Mouse (Mus musculus) embryonic facial prominence, embryonic 13.5 days (tissue): ENCODE data around the gene Msrb1. TPM values are rescaled to one million over a fixed set of nuclear protein-coding genes. Genes with fewer than 3 reads are reported as not detected.
"Not testable (repeated sequence)": the region's sequence is repeated elsewhere in the genome, so short reads cannot be mapped to it uniquely, and the experiment has no call there.

ENCODE experiments used
- ATAC-seq: fragments of 200-750 bp; cut with Nextera tagmentation; 2 replicates; pipeline ENCODE4 v1.8.0; 2017; ENCODE audit warnings: low read depth; ENCODE audit not compliant: insufficient number of reproducible peaks, insufficient read depth, low FRiP score, low TSS enrichment
- H3K27ac ChIP-seq: fragments of 300-500 bp; sonication (generic); 2 replicates; pipeline ENCODE4 v1.5.1; 2015; ENCODE audit warnings: moderate library complexity, mild to moderate bottlenecking, inconsistent platforms
- H3K27me3 ChIP-seq: fragments of 300-500 bp; sonication (generic); 2 replicates; pipeline ENCODE4 v1.6.1; 2015; ENCODE audit warnings: mild to moderate bottlenecking, inconsistent platforms
- H3K36me3 ChIP-seq: fragments of 300-500 bp; sonication (generic); 2 replicates; pipeline ENCODE4 v1.6.1; 2015; ENCODE audit warnings: mild to moderate bottlenecking, inconsistent platforms
- H3K4me1 ChIP-seq: fragments of 300-500 bp; sonication (generic); 2 replicates; pipeline ENCODE4 v1.6.1; 2015; ENCODE audit warnings: inconsistent platforms
- H3K4me2 ChIP-seq: fragments of 300-500 bp; sonication (generic); 2 replicates; pipeline ENCODE4 v1.6.1; 2015; ENCODE audit warnings: moderate library complexity, mild to moderate bottlenecking, inconsistent platforms
- H3K4me3 ChIP-seq: fragments of 300-500 bp; sonication (generic); 2 replicates; pipeline ENCODE4 v1.5.1; 2015; ENCODE audit warnings: mild to moderate bottlenecking, inconsistent platforms
- H3K9ac ChIP-seq: fragments of 300-500 bp; sonication (generic); 2 replicates; pipeline ENCODE4 v1.6.1; 2015; ENCODE audit warnings: mild to moderate bottlenecking, inconsistent platforms
- H3K9me3 ChIP-seq: fragments of 300-500 bp; sonication (generic); 2 replicates; pipeline ENCODE4 v1.6.1; 2016; ENCODE audit warnings: inconsistent platforms
- WGBS: fragments of 180-500 bp; shearing (Covaris S2); methylation state at CpG from one replicate; pipeline ENCODE4 v1.1.7; 2015; ENCODE audit warnings: mixed read lengths; 5-methylcytosine and 5-hydroxymethylcytosine counted together
- polyA plus RNA-seq: library from polyadenylated mRNA; unstranded; fragments of >200 nt; fragmentation: Nextera tagmentation; extraction: Ambion mirVana; gene quantifications from 2 replicates; pipeline ENCODE4 v1.2.1, GENCODE M21; 2015

Msrb1 gene
- polyA plus RNA-seq, 1 experiment from 2014 or later: 27.9 TPM

DNA sequence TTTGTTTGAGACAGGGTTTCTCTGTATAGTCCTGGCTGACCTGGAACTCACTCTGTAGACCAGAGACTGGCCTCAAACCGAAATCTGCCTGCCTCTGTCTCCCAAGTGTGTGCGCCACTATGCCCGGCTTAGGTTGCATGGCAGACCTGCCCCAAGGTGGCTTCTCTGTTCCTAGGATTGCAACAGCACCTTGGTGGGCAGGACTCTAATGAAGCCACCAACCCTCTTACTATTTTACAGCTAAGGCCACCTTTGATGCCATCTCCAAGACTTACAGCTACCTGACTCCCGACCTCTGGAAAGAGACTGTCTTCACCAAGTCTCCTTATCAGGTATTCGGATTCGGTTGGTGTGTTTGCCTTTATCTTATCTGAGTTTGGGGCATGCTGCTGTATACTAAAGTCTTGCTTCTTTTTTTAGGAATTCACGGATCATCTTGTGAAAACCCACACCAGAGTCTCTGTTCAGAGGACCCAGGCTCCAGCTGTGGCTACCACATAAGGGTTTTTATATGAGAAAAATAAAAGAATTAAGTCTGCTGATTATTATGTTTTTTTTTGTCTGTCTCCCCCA lies 15.0 kb upstream of the Msrb1 start:
- H3K9me3 ChIP-seq, H3K27me3 ChIP-seq, H3K27ac ChIP-seq, ATAC-seq: not testable (repeated sequence)
- H3K4me1 ChIP-seq: peaks cover 32% of the 10 kb centered on the region
- 66% methylated on average over 7 of the region's 7 CpGs for WGBS
- H3K9ac ChIP-seq: peak overlapping the region; percentile 73
- H3K36me3 ChIP-seq: peaks cover 37% of the 10 kb centered on the region
- H3K4me2 ChIP-seq: peak overlapping the region; percentile 89
- H3K4me3 ChIP-seq: peak overlapping the region; percentile 91

DNA sequence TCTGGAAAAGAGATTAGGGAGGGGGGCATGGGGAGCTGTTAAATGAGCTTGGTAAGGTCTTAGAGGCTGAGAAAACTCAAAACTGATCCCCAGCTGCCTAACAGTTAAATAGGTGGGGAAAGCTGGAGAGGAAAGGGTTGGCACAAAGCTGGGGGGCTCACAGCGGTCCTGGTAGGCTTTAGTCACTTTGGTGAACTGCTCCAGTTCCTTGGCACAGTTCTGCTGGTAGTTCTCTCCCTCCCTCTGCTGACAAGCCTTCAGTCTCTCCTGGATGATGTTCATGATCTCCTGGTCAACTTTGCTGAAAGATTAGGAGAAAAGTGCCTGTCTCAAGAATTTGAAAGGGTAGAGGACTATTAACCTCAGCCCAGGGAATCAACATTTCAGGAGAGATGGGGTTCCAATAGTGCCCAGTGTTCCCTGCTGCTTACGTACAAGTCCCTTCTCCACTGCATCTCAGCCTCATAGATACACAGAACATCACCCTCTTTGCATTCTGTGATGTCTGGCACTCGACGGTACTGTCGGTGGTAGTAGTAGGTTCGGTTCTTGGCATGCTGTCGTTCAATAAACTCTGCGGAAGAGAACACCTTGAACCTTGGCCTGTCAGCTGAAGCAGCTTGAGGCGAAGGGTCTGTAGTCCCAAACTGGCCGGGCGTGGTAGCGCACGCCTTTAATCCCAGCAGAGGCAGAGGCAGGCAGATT lies 14.1 kb upstream of the Msrb1 start:
- peak overlapping the region; percentile 91 for H3K4me3 ChIP-seq
- peaks cover 32% of the 10 kb centered on the region for H3K4me1 ChIP-seq
- H3K27me3 ChIP-seq: no peaks in the 10 kb centered on the region
- peaks cover 28% of the 10 kb centered on the region for H3K36me3 ChIP-seq
- ATAC-seq: no peak
- H3K9ac ChIP-seq: peak overlapping the region; percentile 54
- H3K4me2 ChIP-seq: peak overlapping the region; percentile 89
- H3K9me3 ChIP-seq: no peaks in the 10 kb centered on the region
- 37% methylated on average over 13 of the region's 13 CpGs for WGBS
- H3K27ac ChIP-seq: peak overlapping the region; percentile 33; the same call in 1 of the 2 replicates

DNA sequence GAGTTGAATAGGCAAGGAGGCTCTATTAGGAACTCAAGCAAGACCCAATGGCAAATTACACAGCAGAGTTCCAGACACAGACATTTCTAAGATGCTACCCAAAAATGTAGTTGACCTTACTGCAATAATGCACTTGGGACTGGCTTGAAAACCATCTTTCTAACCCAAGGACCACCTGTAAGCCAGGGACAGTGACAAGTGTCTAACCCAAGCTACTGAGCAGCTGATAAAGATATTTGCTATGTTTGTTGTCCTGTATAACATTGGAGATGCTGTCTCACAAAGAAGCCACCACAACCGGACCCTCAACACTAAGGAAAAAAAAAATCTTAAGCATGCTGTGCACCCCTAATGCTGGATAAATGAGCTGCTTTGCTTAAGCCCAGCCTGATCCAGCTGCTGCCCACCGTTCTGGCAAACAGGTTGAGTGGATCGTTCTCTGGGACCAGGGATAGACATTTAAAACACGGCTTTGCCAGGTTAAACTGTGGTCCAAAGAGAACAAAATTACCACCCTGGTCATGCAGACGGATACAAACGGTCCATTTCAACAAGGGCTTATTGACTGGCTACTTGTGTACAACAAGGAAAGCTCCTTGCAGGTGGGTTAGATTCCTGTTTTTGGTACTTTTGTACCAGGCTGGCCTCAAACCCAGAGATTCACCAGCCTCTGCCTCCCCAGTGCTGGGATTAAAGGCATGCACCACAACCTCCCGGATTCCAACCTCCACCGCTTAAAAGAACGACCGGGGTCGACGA lies 13.1 kb upstream of the Msrb1 start:
- peaks cover 32% of the 10 kb centered on the region for H3K4me1 ChIP-seq
- peak overlapping the region; percentile 83 for H3K4me3 ChIP-seq
- H3K9me3 ChIP-seq: no peaks in the 10 kb centered on the region
- peaks cover 20% of the 10 kb centered on the region for H3K36me3 ChIP-seq
- WGBS: 3% methylated on average over 12 of the region's 12 CpGs
- peak overlapping the region; percentile 85 for H3K27ac ChIP-seq
- no peaks in the 10 kb centered on the region for H3K27me3 ChIP-seq
- peak overlapping the region; percentile 89 for H3K4me2 ChIP-seq
- peak overlapping the region; percentile 97 for H3K9ac ChIP-seq
- ATAC-seq: no peak

DNA sequence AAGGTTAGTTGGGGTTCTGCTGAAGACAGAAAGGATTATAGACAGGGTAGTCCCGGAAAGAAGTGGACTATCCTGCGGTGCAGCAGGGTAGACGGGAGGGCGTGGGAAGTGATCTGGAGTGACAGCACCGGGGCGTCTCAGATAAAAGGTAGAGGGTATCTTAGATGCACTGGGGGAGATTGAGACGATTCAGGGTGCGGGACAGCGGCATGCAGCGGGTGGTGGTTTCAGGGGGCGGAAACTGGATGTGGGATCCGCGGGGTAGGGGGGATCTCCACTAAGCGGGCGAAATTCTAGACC lies 12.6 kb upstream of the Msrb1 start:
- peak overlapping the region; percentile 85 for H3K27ac ChIP-seq
- H3K4me3 ChIP-seq: peak overlapping the region; percentile 83
- H3K9me3 ChIP-seq: no peaks in the 10 kb centered on the region
- H3K4me2 ChIP-seq: peak overlapping the region; percentile 89
- ATAC-seq: no peak
- H3K4me1 ChIP-seq: peaks cover 28% of the 10 kb centered on the region
- WGBS: under 1% methylated on average over 15 of the region's 15 CpGs
- peaks cover 16% of the 10 kb centered on the region for H3K36me3 ChIP-seq
- peak overlapping the region; percentile 97 for H3K9ac ChIP-seq
- H3K27me3 ChIP-seq: no peaks in the 10 kb centered on the region

DNA sequence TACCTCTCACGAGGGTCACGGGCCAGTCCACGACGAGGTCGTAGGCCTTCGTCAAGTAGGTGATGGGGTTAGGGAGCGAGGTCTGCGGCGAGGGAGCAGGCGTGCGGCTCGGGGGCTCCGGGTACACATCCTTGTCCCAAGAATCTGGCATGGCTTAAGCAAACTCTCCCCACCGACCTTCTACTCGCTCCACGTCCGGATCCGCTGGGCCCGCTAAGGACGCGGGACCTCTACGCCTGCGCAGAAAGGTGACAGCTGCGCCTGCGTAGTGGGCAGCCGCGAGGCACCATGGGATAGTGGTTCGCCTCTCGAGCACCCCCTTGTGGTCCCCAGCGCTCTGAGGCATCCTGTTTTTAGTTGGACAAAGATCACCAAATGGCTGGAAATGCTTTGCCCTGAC lies 12.3 kb upstream of the Msrb1 start, which contains the start of gene Ndufb10:
Ndufb10 (minus strand) TSS at position 295 of the 400 bp plus-strand sequence.
- H3K4me3 ChIP-seq: peak within 1 kb of the TSS; percentile 83
- peaks cover 16% of the 10 kb centered on the region for H3K36me3 ChIP-seq
- H3K27me3 ChIP-seq: no peaks in the 10 kb centered on the region
- ATAC-seq: peak; percentile 75
- peak within 1 kb of the TSS; percentile 97 for H3K9ac ChIP-seq
- peaks cover 26% of the 10 kb centered on the region for H3K4me1 ChIP-seq
- WGBS: under 1% methylated on average over 30 of the region's 30 CpGs
- no peaks in the 10 kb centered on the region for H3K9me3 ChIP-seq
- peak within 1 kb of the TSS; percentile 85 for H3K27ac ChIP-seq
- peak within 1 kb of the TSS; percentile 89 for H3K4me2 ChIP-seq

DNA sequence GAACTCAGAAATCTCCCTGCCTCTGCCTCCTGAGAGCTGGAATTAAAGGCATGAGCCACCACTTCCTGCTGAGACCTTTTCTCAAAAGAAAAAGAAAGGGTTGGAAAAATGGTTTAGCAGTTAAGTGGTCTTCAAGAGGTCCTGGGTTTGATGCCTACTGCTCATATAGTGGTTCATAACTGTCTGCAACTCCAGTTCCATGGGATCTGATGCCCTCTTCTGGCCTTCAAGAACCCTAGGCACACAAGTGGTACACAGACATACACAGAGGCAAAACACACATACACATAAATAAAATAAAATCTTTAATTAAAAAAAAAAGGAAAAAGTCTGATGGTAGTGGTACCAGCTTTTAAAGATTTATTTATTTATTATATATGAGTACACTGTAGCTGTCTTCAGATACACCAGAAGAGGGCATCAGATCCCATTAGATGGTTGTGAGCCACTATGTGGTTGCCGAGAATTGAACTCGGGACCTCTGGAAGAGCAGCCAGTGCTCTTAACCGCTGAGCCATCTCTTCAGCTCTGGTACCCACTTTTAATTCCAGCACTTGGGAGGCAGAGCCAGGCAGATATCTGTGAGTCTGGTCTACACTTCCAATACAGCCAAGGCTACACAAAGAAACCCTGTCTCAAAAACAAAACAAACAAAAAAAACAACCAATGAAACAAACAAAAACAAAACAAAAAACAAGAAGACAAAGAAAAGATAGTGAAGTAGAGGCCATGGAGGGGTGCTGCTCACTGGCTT lies 10.6 kb upstream of the Msrb1 start:
- Histone ChIP-seq H3K4me2 (no peak overlapping the region), H3K9ac (no peak overlapping the region), H3K4me3 (no peak overlapping the region), H3K9me3 (no peaks in the 10 kb centered on the region), H3K27ac (no peak overlapping the region), H3K4me1 (peaks cover 26% of the 10 kb centered on the region), H3K27me3 (no peaks in the 10 kb centered on the region), H3K36me3 (peaks cover 16% of the 10 kb centered on the region)
- WGBS: 67% methylated on average over 3 of the region's 3 CpGs
- no peak for ATAC-seq

DNA sequence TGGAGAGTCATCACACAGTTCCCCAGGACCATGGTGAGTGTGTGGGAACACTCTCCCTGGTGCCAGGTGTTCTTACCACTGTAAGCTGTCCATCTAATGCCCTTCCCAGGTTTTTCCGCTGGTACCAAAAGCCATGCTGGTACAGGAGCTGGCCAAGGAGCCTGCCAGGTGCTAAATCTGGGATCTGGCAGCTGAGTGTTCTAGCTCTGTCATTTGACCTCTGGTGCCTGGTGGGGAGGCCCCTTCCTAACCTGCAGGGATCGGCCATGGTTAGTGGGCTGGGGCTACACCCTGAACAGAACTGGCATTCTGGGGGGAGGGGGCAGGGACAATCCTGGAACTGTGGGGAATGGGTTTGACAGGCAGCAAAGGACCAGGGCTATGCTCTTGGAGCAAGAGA lies 8.8 kb upstream of the Msrb1 start, which contains the start of gene Rpl3l:
Rpl3l (plus strand) TSS at position 203 of the 400 bp plus-strand sequence.
- no peak within 1 kb of the TSS for H3K27ac ChIP-seq
- no peak within 1 kb of the TSS for H3K4me2 ChIP-seq
- peaks cover under 1% of the 10 kb centered on the region; the same call in 1 of the 2 replicates for H3K36me3 ChIP-seq
- no peaks in the 10 kb centered on the region for H3K27me3 ChIP-seq
- ATAC-seq: no peak
- no peaks in the 10 kb centered on the region for H3K9me3 ChIP-seq
- H3K4me1 ChIP-seq: peaks cover 10% of the 10 kb centered on the region
- WGBS: 72% methylated on average over 2 of the region's 2 CpGs
- peak within 1 kb of the TSS; percentile 46; the same call in 1 of the 2 replicates for H3K9ac ChIP-seq
- H3K4me3 ChIP-seq: no peak within 1 kb of the TSS

DNA sequence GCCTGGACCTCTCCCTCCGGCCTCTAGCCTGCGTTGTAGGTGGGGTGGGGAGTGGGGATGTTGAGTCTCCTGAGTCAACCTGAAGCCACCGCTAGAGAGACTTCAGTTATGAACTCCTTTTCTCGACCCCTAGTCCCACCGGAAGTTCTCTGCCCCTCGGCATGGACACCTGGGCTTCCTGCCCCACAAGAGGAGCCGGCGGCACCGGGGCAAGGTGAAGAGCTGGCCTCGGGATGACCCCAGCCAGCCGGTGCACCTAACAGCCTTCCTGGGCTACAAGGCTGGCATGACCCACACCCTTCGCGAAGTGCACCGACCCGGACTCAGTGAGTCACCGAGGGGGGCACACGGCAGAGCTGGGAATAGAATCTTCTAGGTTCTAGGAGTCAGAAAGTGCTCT lies 8.3 kb upstream of the Msrb1 start:
- H3K36me3 ChIP-seq: no peaks in the 10 kb centered on the region
- no peaks in the 10 kb centered on the region for H3K9me3 ChIP-seq
- peaks cover 5% of the 10 kb centered on the region for H3K4me1 ChIP-seq
- no peak for ATAC-seq
- H3K4me2 ChIP-seq: no peak overlapping the region
- 74% methylated on average over 17 of the region's 17 CpGs for WGBS
- no peak overlapping the region for H3K27ac ChIP-seq
- no peak overlapping the region for H3K4me3 ChIP-seq
- no peaks in the 10 kb centered on the region for H3K27me3 ChIP-seq
- no peak overlapping the region for H3K9ac ChIP-seq

DNA sequence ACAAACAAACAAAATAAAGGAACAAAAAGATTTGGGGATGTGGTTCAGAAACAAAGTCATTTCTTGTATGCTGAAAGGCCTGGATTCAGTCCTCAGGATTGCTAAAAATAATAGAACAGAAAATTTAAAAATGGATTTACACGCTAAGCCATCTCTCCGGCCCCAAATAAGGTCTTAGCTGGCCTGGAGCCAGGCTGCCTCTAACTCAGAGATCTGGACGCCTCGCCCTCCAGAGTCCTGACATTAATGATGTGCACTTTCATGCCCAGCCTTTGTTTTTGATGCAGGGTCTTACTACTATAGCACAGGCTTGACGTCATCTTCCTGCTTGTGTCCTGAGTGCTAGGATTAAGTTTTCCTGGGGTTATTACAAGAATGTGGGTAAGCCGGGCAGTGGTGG lies 7.4 kb upstream of the Msrb1 start:
- ATAC-seq: no peak
- Histone ChIP-seq H3K27me3 (no peaks in the 10 kb centered on the region), H3K9ac (no peak overlapping the region), H3K27ac (no peak overlapping the region), H3K4me1 (no peaks in the 10 kb centered on the region), H3K4me3 (no peak overlapping the region), H3K4me2 (no peak overlapping the region), H3K36me3 (no peaks in the 10 kb centered on the region), H3K9me3 (no peaks in the 10 kb centered on the region)
- 77% methylated on average over 6 of the region's 6 CpGs for WGBS

DNA sequence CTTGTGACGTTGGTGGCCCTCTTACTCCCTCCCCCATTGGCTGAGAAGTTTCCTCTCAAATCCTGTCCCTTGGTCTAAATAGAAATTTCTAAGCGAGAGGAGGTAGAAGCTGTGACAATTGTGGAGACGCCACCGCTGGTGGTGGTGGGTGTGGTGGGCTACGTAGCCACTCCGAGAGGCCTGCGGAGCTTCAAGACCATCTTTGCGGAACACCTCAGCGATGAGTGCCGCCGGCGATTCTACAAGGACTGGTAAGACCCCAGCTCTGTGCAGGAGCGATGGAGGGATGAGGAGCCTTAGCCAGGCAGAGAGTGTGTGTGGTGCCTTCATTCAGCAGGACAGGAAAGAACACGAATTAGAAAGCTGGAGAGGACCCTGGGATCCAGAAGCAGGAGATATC lies 5.7 kb upstream of the Msrb1 start:
- no peaks in the 10 kb centered on the region for H3K9me3 ChIP-seq

DNA sequence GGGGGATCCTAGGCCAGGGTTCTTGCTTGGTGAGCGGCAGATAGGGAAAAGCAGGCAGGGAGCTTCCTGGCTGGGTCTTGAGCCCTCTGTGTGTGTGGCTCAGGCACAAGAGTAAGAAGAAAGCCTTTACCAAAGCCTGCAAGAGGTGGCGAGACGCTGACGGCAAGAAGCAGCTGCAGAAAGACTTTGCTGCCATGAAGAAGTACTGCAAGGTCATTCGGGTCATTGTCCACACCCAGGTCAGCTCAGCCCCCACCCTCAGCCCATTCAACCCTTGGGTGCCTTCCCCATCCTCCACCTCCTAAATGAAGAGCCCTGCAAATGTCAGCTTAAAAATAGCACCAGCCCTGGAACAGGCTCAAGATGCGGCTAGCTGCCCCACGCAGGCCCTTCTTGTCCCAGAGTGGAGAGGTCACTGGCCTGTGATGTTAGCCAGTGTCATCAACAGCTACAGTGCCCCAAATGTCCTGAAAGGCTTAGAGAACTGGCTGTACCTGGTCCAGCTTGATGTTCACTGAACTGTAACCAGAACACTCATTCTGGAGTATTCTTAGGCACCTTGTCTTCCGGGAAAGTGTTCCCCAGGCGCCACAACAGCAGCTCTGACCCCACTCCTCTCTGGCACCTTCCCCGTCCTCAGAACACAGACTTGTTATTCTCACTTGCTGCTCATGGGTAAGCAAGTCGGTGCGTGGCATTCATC lies 4.1 kb upstream of the Msrb1 start:
- Histone ChIP-seq H3K4me3 (no peak overlapping the region), H3K4me1 (peaks cover 10% of the 10 kb centered on the region), H3K27me3 (no peaks in the 10 kb centered on the region), H3K4me2 (no peak overlapping the region), H3K9me3 (no peaks in the 10 kb centered on the region), H3K36me3 (no peaks in the 10 kb centered on the region), H3K9ac (no peak overlapping the region), H3K27ac (no peak overlapping the region)
- WGBS: 81% methylated on average over 12 of the region's 12 CpGs
- ATAC-seq: no peak

More for the DNA sequence above, 5.7 kb upstream of the Msrb1 start:
- no peak overlapping the region for H3K4me3 ChIP-seq
- no peak overlapping the region for H3K27ac ChIP-seq
- ATAC-seq: no peak
- no peaks in the 10 kb centered on the region for H3K36me3 ChIP-seq
- no peak overlapping the region for H3K9ac ChIP-seq
- H3K4me1 ChIP-seq: peaks cover under 1% of the 10 kb centered on the region; the same call in 1 of the 2 replicates
- no peak overlapping the region for H3K4me2 ChIP-seq
- WGBS: 81% methylated on average over 14 of the region's 14 CpGs
- H3K27me3 ChIP-seq: no peaks in the 10 kb centered on the region
